Mouse (Mus musculus): ENCODE results near the gene 4930503B20Rik. TPM values are rescaled to one million over a fixed set of nuclear protein-coding genes. Genes with fewer than 3 reads are reported as not detected.

The 4930503B20Rik gene
- polyA plus RNA-seq, 1 experiment from 2014 or later: not detected

GRCm38 (mm10) chr3:146679646-146680045, 28.5 kb upstream of the 4930503B20Rik start:
- Histone ChIP-seq H3K27me3 (replicated peaks) (no peaks in the 10 kb centered on the region), H3K4me2 (no peak overlapping the region), H3K4me3 (replicated peaks) (no peak overlapping the region), H3K36me3 (no peaks in the 10 kb centered on the region), H3K9ac (no peak overlapping the region), H3K27ac (no peak overlapping the region), H3K9me3 (no peaks in the 10 kb centered on the region), H3K4me1 (0 out of 2 replicates have a peak, but pooled peaks cover under 1% of the 10 kb centered on the region)
- WGBS: 91% methylated on average over 16 of the region's 16 CpGs
- ATAC-seq (ENCODE audit: insufficient read depth, low FRiP score, low read depth): no peak

GRCm38 (mm10) chr3:146676193-146676592, 25.1 kb upstream of the 4930503B20Rik start:
- WGBS: 86% methylated on average over 4 of the region's 4 CpGs
- H3K9me3 ChIP-seq: no peaks in the 10 kb centered on the region
- no peak overlapping the region for H3K9ac ChIP-seq
- no peaks in the 10 kb centered on the region for H3K4me1 ChIP-seq
- H3K27me3 ChIP-seq (replicated peaks): no peaks in the 10 kb centered on the region
- no peaks in the 10 kb centered on the region for H3K36me3 ChIP-seq
- no peak for ATAC-seq (ENCODE audit: insufficient read depth, low FRiP score, low read depth)
- no peak overlapping the region for H3K4me3 ChIP-seq (replicated peaks)
- H3K27ac ChIP-seq: no peak overlapping the region
- no peak overlapping the region for H3K4me2 ChIP-seq

- Histone ChIP-seq H3K9ac (no peak overlapping the region), H3K4me2 (no peak overlapping the region), H3K4me3 (replicated peaks) (no peak overlapping the region), H3K4me1 (no peaks in the 10 kb centered on the region), H3K36me3 (no peaks in the 10 kb centered on the region), H3K27ac (no peak overlapping the region), H3K27me3 (replicated peaks) (no peaks in the 10 kb centered on the region), H3K9me3 (no peaks in the 10 kb centered on the region)
- ATAC-seq (ENCODE audit: insufficient read depth, low FRiP score, low read depth): no peak
- 79% methylated on average over 1 of the region's 1 CpGs for WGBS
These were observed 24.0 kb upstream of the 4930503B20Rik start for GRCm38 (mm10) chr3:146675101-146675500.

DNA sequence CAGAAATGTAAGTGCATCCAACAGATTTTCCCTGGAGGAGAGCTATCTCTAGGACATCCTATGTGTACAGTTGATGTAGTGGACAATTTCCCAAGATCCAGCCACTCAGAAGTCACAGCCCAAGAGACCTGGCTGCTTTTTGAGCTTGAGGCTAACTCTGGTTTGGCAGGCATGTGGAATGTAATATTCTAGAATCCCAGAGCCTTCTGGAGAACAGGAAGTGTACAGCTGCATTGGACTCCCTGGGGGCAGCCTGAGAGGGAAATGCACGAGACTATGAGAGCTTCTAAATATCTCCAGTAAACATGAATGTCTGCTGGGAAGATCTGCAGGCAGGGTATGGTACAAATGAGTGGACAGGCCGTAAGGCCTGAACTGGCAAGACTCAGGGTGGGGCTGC, 20.0 kb upstream of the 4930503B20Rik start:
- no peaks in the 10 kb centered on the region for H3K4me1 ChIP-seq
- no peak overlapping the region for H3K4me3 ChIP-seq (replicated peaks)
- ATAC-seq (ENCODE audit: insufficient read depth, low FRiP score, low read depth): no peak
- H3K36me3 ChIP-seq: no peaks in the 10 kb centered on the region
- 62% methylated on average over 2 of the region's 2 CpGs for WGBS
- H3K27ac ChIP-seq: no peak overlapping the region
- no peak overlapping the region for H3K9ac ChIP-seq
- H3K27me3 ChIP-seq (replicated peaks): no peaks in the 10 kb centered on the region
- no peak overlapping the region for H3K4me2 ChIP-seq
- no peaks in the 10 kb centered on the region for H3K9me3 ChIP-seq

GRCm38 (mm10) chr3:146661907-146662306, 10.8 kb upstream of the 4930503B20Rik start:
- no peaks in the 10 kb centered on the region for H3K9me3 ChIP-seq
- no peak for ATAC-seq (ENCODE audit: insufficient read depth, low FRiP score, low read depth)
- 74% methylated on average over 7 of the region's 7 CpGs for WGBS
- H3K27ac ChIP-seq: no peak overlapping the region
- H3K9ac ChIP-seq: no peak overlapping the region
- H3K4me1 ChIP-seq: no peaks in the 10 kb centered on the region
- no peak overlapping the region for H3K4me3 ChIP-seq (replicated peaks)
- H3K36me3 ChIP-seq: no peaks in the 10 kb centered on the region
- no peaks in the 10 kb centered on the region for H3K27me3 ChIP-seq (replicated peaks)
- H3K4me2 ChIP-seq: no peak overlapping the region

DNA sequence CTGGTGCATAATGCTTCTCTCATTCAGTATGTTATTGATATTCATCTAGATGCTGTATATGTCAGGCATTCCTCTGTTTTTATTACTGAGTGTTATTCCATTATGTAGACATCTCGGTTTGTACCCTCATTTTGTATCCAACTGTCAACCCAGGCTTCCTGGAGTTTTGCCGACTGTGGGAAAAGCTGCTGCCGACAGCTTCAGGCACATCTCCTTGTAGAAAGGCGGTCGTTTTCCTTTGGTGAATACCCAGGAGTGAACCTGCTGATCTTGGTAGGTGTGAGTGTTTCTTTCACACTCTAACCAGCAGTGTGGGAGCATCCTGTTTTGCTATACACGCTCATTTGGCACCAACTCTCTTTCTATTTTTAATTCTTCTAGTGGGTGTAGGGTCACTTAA, 9.9 kb upstream of the 4930503B20Rik start:
- 63% methylated on average over 6 of the region's 6 CpGs for WGBS
- no peaks in the 10 kb centered on the region for H3K9me3 ChIP-seq

GRCm38 (mm10) chr3:146659321-146659720, 8.2 kb upstream of the 4930503B20Rik start:
- H3K4me1 ChIP-seq: no peaks in the 10 kb centered on the region
- ATAC-seq (ENCODE audit: insufficient read depth, low FRiP score, low read depth): no peak
- 89% methylated on average over 5 of the region's 5 CpGs for WGBS

More for the DNA sequence above, 9.9 kb upstream of the 4930503B20Rik start:
- Histone ChIP-seq H3K9ac (no peak overlapping the region), H3K36me3 (no peaks in the 10 kb centered on the region), H3K4me1 (no peaks in the 10 kb centered on the region), H3K27me3 (replicated peaks) (no peaks in the 10 kb centered on the region), H3K27ac (no peak overlapping the region), H3K4me2 (no peak overlapping the region), H3K4me3 (replicated peaks) (no peak overlapping the region)
- no peak for ATAC-seq (ENCODE audit: insufficient read depth, low FRiP score, low read depth)

GRCm38 (mm10) chr3:146658061-146658639, 7.0 kb upstream of the 4930503B20Rik start:
- WGBS: 90% methylated on average over 1 of the region's 1 CpGs
- ATAC-seq (ENCODE audit: insufficient read depth, low FRiP score, low read depth): no peak
- no peaks in the 10 kb centered on the region for H3K4me1 ChIP-seq
- no peaks in the 10 kb centered on the region for H3K27me3 ChIP-seq (replicated peaks)
- H3K9ac ChIP-seq: no peak overlapping the region
- H3K27ac ChIP-seq: no peak overlapping the region
- no peak overlapping the region for H3K4me2 ChIP-seq
- H3K4me3 ChIP-seq (replicated peaks): no peak overlapping the region
- H3K36me3 ChIP-seq: no peaks in the 10 kb centered on the region
- no peaks in the 10 kb centered on the region for H3K9me3 ChIP-seq

More at GRCm38 (mm10) chr3:146659321-146659720, 8.2 kb upstream of the 4930503B20Rik start:
- no peak overlapping the region for H3K4me3 ChIP-seq (replicated peaks)
- H3K4me2 ChIP-seq: no peak overlapping the region
- H3K9me3 ChIP-seq: no peaks in the 10 kb centered on the region
- no peaks in the 10 kb centered on the region for H3K27me3 ChIP-seq (replicated peaks)
- no peak overlapping the region for H3K27ac ChIP-seq
- no peaks in the 10 kb centered on the region for H3K36me3 ChIP-seq
- H3K9ac ChIP-seq: no peak overlapping the region

- Histone ChIP-seq H3K4me3 (replicated peaks) (no peak overlapping the region), H3K27ac (no peak overlapping the region), H3K36me3 (no peaks in the 10 kb centered on the region), H3K9me3 (no peaks in the 10 kb centered on the region), H3K4me2 (no peak overlapping the region), H3K4me1 (no peaks in the 10 kb centered on the region), H3K27me3 (replicated peaks) (no peaks in the 10 kb centered on the region), H3K9ac (no peak overlapping the region)
- WGBS: 86% methylated on average over 5 of the region's 5 CpGs
- no peak for ATAC-seq (ENCODE audit: insufficient read depth, low FRiP score, low read depth)
These were observed 6.3 kb upstream of the 4930503B20Rik start for GRCm38 (mm10) chr3:146657433-146657832.

GRCm38 (mm10) chr3:146655111-146655577, 4.0 kb upstream of the 4930503B20Rik start:
- no peak overlapping the region for H3K4me3 ChIP-seq (replicated peaks)
- H3K9me3 ChIP-seq: no peaks in the 10 kb centered on the region
- H3K27me3 ChIP-seq (replicated peaks): no peaks in the 10 kb centered on the region
- peak; percentile 51; the same call in 1 of the 2 replicates for ATAC-seq (ENCODE audit: insufficient read depth, low FRiP score, low read depth)
- WGBS: 52% methylated on average over 2 of the region's 2 CpGs
- H3K4me2 ChIP-seq: no peak overlapping the region
- H3K27ac ChIP-seq: no peak overlapping the region
- H3K4me1 ChIP-seq: no peaks in the 10 kb centered on the region
- no peak overlapping the region for H3K9ac ChIP-seq
- H3K36me3 ChIP-seq: no peaks in the 10 kb centered on the region

- Histone ChIP-seq H3K9ac (no peak overlapping the region), H3K9me3 (no peaks in the 10 kb centered on the region), H3K4me3 (replicated peaks) (no peak overlapping the region), H3K27ac (no peak overlapping the region), H3K4me2 (no peak overlapping the region), H3K4me1 (no peaks in the 10 kb centered on the region), H3K27me3 (replicated peaks) (no peaks in the 10 kb centered on the region), H3K36me3 (no peaks in the 10 kb centered on the region)
- ATAC-seq (ENCODE audit: insufficient read depth, low FRiP score, low read depth): peak; percentile 83
- 44% methylated on average over 6 of the region's 6 CpGs for WGBS
These were observed 2.6 kb upstream of the 4930503B20Rik start for GRCm38 (mm10) chr3:146653692-146654091.

DNA sequence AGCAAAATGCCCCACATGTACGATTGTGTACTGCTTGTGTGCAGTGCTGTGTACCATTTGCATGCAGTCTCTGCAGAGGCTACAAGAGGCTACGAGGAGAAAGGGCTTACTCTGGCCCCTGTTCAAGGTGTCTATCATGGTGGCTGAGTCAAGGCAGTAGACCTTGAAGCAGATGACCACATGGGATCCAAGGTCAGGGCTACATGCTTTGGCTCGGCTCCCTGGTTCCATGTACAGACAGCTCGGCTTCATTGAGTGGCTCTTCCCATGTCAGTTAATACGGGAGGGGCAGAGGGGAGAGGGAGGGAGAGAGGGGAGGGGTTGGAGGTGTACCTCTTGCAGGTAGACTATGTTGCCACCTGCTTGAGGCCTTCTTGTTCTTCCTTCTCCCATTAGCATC, 1.3 kb upstream of the 4930503B20Rik start:
- no peak for ATAC-seq (ENCODE audit: insufficient read depth, low FRiP score, low read depth)
- H3K4me2 ChIP-seq: no peak overlapping the region

GRCm38 (mm10) chr3:146650716-146651115, 401 bp downstream of the 4930503B20Rik start:
- Histone ChIP-seq H3K4me3 (replicated peaks) (no peak overlapping the region), H3K27me3 (replicated peaks) (no peaks in the 10 kb centered on the region), H3K27ac (no peak overlapping the region), H3K4me1 (no peaks in the 10 kb centered on the region), H3K4me2 (no peak overlapping the region), H3K36me3 (no peaks in the 10 kb centered on the region), H3K9me3 (no peaks in the 10 kb centered on the region), H3K9ac (no peak overlapping the region)
- no peak for ATAC-seq (ENCODE audit: insufficient read depth, low FRiP score, low read depth)
- WGBS: 87% methylated on average over 10 of the region's 10 CpGs

More for the DNA sequence above, 1.3 kb upstream of the 4930503B20Rik start:
- no peak overlapping the region for H3K27ac ChIP-seq
- H3K36me3 ChIP-seq: no peaks in the 10 kb centered on the region
- H3K9ac ChIP-seq: no peak overlapping the region
- H3K4me1 ChIP-seq: no peaks in the 10 kb centered on the region
- no peaks in the 10 kb centered on the region for H3K27me3 ChIP-seq (replicated peaks)
- WGBS: 86% methylated on average over 5 of the region's 5 CpGs
- no peak overlapping the region for H3K4me3 ChIP-seq (replicated peaks)
- H3K9me3 ChIP-seq: no peaks in the 10 kb centered on the region
